16 mouse cellular contexts compared by ENCODE assay signal in genomic region chr6:76382323-76382722, GRCm38 (mm10).
DNase-seq lines count a peak whose midpoint lies in the region.
"Had no signal": no experiment of that assay in that cellular context is flagged by ENCODE, and none has a peak within 500 bp of the region (broad histone marks: within the 10 kb centered on the region; RNA-seq: fewer than 3 reads in every experiment).

No protein-coding gene starts in this region.

- DNase-seq in layer of hippocampus, adult 18-20 months (ENCODE audit: low spot score in 2 of 2), result peak; percentile 6 to 27
- no peak for DNase-seq in layer of hippocampus, postnatal 25 days (ENCODE audit: extremely low spot score in 1 of 2, low spot score in 1 of 2)
- DNase-seq in left cerebral cortex, postnatal 14 days (ENCODE audit: low spot score in 2 of 2), result peak; percentile 11
- no peak for DNase-seq in left cerebral cortex, postnatal 36 days (ENCODE audit: low spot score in 2 of 2)
- DNase-seq in brain, adult 2 months (ENCODE audit: low read depth, low spot score), result peak; percentile 62
- DNase-seq in layer of hippocampus, adult 8-10 months (ENCODE audit: low spot score in 2 of 2), result peak; percentile 10 to 11
- no peak for DNase-seq in cerebellum, postnatal 36 days
- DNase-seq: adrenal gland, adult 8-10 months; adrenal gland, postnatal 36 days; cerebellum, adult 11-12 months; cerebellum, adult 9-10 months; cerebellum, postnatal 25 days; forebrain, postnatal 0 days; gastrocnemius, postnatal 14 days; heart, adult 2 months; heart, postnatal 14 days had no signal

- intact Hi-C loops in left cerebral cortex, postnatal 14 days (cut with DNase I), result no loop called here
- intact Hi-C loops in left cerebral cortex, postnatal 36 days (cut with DNase I), result no loop called here

Comparison
In these comparisons a context has a peak if more than half of its experiments do, and no peak if none do; other contexts are left out.
1. DNase-seq: peak in layer of hippocampus, adult 18-20 months (2 of 2), left cerebral cortex, postnatal 14 days (2 of 2), brain, adult 2 months (single experiment) and layer of hippocampus, adult 8-10 months (2 of 2); none in layer of hippocampus, postnatal 25 days (0 of 2), left cerebral cortex, postnatal 36 days (0 of 2) and cerebellum, postnatal 36 days (0 of 2).